In the genomic region with DNA sequence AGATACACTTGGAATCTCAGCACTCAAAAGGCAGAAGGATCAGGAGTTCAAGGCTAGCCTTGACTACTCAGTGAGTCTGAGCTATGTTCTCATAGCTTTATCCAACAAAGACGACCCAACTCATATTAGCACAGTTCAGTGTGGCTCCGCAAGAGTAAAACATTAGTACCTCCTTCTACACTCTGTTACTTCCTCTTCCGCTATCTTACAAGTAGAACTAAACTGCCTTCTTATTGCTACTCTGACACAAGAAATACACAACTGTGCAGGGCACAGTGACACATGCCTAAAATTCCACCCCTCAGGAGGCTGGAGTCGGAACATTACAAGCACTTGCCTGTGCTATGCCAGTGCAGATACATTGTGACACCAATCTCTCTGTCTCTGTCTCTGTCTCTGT, we compare ENCODE assay signal across 26 mouse cellular contexts. TPM values are rescaled to one million over a fixed set of nuclear protein-coding genes. Genes with fewer than 3 reads are reported as not detected.
"Had no signal": no experiment of that assay in that cellular context is flagged by ENCODE, and none has a peak within 500 bp of the region (broad histone marks: within the 10 kb centered on the region; RNA-seq: fewer than 3 reads in every experiment).

No protein-coding gene starts in this region.

- H3K9me3 ChIP-seq: limb, embryonic 10.5 days; limb, embryonic 13.5 days; liver, embryonic 12.5 days; liver, embryonic 15.5 days; lung, embryonic 15.5 days; midbrain, embryonic 12.5 days; midbrain, embryonic 15.5 days; neural tube, embryonic 13.5 days had no signal

- H3K4me3 ChIP-seq: limb, embryonic 10.5 days; limb, embryonic 13.5 days; liver, embryonic 12.5 days; liver, embryonic 15.5 days; lung, embryonic 15.5 days; midbrain, embryonic 12.5 days; midbrain, embryonic 15.5 days; myocyte; neural tube, embryonic 13.5 days had no signal

- ATAC-seq: inflammation-experienced regulatory T-cells, adult 6 months; intestine, embryonic 16.5 days; liver, embryonic 12.5 days; midbrain, embryonic 15.5 days had no signal

- DNase-seq: kidney, adult 2 months; kidney, postnatal 25 days; liver; lung, adult 18-20 months; lung, postnatal 10 days; lung, postnatal 36 days; right cerebral cortex, postnatal 14 days; spleen, adult 18-20 months; thymus, postnatal 25 days had no signal

- H3K36me3 ChIP-seq: limb, embryonic 10.5 days; limb, embryonic 13.5 days; liver, embryonic 12.5 days; liver, embryonic 15.5 days; lung, embryonic 15.5 days; midbrain, embryonic 12.5 days; midbrain, embryonic 15.5 days; neural tube, embryonic 13.5 days had no signal

- H3K9ac ChIP-seq: limb, embryonic 13.5 days; liver, embryonic 12.5 days; liver, embryonic 15.5 days; lung, embryonic 15.5 days; midbrain, embryonic 12.5 days; midbrain, embryonic 15.5 days; neural tube, embryonic 13.5 days had no signal

- H3K4me1 ChIP-seq: limb, embryonic 10.5 days; limb, embryonic 13.5 days; lung, embryonic 15.5 days; midbrain, embryonic 12.5 days; midbrain, embryonic 15.5 days; neural tube, embryonic 13.5 days had no signal

- H3K27ac ChIP-seq: kidney, postnatal 0 days; limb, embryonic 10.5 days; limb, embryonic 13.5 days; liver, embryonic 12.5 days; liver, embryonic 15.5 days; lung, embryonic 15.5 days; midbrain, embryonic 12.5 days; midbrain, embryonic 15.5 days; neural tube, embryonic 13.5 days had no signal

- H3K27me3 ChIP-seq: limb, embryonic 13.5 days; liver, embryonic 12.5 days; liver, embryonic 15.5 days; lung, embryonic 15.5 days; midbrain, embryonic 12.5 days; midbrain, embryonic 15.5 days; neural tube, embryonic 13.5 days had no signal

RNA-seq across cellular contexts. Expression of a gene that starts 57.0 kb away (rescaled TPM):
- total RNA-seq: layer of hippocampus, postnatal 14 days; left cerebral cortex, adult 8-10 months; left cerebral cortex, postnatal 14 days had no signal
- polyA plus RNA-seq: intestine, embryonic 16.5 days; kidney, adult 2 months; kidney, embryonic 14.5 days; kidney, postnatal 0 days; limb, embryonic 10.5 days; limb, embryonic 13.5 days; liver, embryonic 12.5 days; liver, embryonic 15.5 days; lung, embryonic 15.5 days; midbrain, embryonic 12.5 days; midbrain, embryonic 15.5 days; myocyte; neural tube, embryonic 13.5 days; stomach, embryonic 16.5 days had no signal
